Mouse (Mus musculus) cortical plate, adult 2 months (tissue): ENCODE measurements at regions not wholly inside any gene's neighbourhood (a gene's known extent, or its start where the extent isn't known, plus 50 kb on each side); places are given as distances from the start of the nearest gene placed in this dataset.

Experiments
- CTCF ChIP-seq: fragments of 200-500 bp; IDR thresholded peaks from 2 replicates; pipeline ENCODE4 v1.5.1; 2011; ENCODE audit warnings: mild to moderate bottlenecking, control low read depth, low read length; ENCODE audit not compliant: insufficient read depth; ENCODE audit errors: extremely low read depth
- POLR2A ChIP-seq: fragments of 200-500 bp; IDR thresholded peaks from 2 replicates; pipeline ENCODE4 v1.6.1; 2011; ENCODE audit warnings: mild to moderate bottlenecking, low read length, control low read depth; ENCODE audit not compliant: insufficient read depth; ENCODE audit errors: extremely low read depth

DNA sequence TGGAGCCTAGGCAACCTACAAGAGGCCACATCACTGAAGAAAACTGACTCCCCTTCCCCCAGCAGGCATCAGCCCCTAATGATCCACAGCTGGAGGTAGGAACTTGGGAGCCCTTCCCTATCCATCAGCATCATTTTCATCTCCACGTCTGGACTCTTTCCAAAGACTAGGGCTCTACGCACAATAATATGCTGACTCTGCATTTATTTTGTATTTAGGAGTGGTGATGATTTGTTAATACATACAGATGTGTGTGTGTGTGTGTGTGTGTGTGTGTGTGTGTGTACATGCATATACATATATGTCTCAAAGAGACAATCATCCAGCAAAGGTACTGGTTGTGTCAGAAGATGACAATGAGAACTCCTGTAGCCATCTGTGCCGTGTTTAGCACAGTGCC, 251.2 kb downstream of the Xpnpep1 start:
- TF ChIP-seq CTCF (no peak), POLR2A (no peak)
